Mouse (Mus musculus) c-Kit-negative CD71-positive TER-119-positive erythroid progenitor cells, embryonic 14.5 days (primary cell): ENCODE data around the gene Plppr3.

Source experiments
- DNase-seq: peaks from one replicate; pipeline ENCODE4 v3.0.0-alpha.2; 2013; ENCODE audit warnings: low read depth, low spot score

The Plppr3 gene

DNA sequence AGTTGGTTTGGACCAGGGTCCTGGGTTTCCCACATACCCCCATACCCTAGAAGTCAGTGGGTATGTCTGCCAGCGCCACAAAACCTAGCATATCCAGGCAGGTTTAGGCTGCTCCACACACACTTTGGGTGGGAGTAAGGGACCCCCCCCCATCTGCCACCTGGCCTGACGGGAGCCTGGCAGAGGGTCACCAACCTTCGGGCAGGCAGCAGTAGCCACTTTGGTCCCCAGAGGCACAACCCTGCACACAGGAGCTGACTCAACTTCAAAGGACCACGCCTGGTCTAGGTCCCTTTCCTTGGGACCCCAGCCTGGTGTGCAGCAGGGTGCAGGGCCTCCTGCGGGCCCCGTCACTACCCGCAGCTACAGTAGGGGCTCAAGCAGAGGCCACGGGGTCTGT, 54.2 kb downstream of the Plppr3 start:
- no peak for DNase-seq

DNA sequence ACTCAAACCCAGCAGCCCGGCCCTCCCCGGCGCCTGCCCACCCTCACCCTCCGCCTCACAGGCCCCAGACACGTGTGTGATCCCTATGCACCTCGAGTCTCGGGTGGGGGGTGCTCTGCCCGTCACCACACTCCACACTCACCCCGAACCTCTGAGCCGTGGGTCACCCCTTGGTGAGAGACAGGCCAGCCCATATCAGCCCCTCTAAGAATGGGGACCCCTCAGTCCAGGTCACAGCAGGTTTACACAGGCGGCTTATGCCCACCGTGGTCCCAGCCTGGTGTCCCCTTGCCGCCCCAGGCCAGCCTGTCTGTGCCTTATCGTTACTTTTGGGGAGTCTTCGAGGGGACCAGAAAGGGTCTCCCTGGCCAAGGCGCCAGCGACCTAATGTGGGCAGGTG, 54.8 kb downstream of the Plppr3 start:
- DNase-seq, result no peak

DNA sequence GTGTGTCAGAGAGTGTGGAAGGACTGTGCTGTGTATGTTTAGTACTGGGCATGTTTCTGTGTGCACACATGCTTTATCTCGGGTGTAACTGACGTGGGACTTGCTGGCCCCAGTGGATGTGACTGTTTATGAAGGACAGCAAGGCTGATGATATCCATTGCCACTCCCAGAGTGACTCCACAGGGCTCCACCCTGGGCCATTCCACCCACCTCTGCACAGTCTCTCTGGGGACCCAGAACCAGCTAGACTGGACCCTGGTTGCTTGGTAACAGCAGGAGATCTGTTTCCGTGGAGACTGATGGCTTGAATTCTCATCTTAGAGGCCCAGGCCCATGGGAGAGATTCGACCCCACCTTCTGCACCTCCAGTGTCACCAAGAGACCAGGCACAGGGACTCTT, 56.2 kb downstream of the Plppr3 start:
- no peak for DNase-seq

DNA sequence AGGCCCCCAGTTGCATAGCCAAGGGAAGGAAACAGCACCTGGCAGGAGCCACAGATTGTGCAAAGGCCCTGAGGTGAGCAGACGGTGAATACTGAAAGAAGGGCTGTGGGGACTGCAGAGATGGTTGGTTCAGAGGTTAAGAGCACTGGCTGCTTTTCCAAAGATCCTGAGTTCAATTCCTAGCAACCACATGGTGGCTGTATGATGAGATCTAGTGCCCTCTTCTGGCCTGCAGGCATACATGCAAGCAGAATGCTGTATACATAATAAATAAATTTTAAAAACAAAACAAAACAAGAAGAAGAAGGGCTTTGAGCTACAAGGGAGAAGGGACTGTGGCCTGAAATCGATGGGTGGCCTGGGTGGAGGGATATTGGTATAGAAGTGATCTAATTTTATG, 57.3 kb downstream of the Plppr3 start:
- no peak for DNase-seq

DNA sequence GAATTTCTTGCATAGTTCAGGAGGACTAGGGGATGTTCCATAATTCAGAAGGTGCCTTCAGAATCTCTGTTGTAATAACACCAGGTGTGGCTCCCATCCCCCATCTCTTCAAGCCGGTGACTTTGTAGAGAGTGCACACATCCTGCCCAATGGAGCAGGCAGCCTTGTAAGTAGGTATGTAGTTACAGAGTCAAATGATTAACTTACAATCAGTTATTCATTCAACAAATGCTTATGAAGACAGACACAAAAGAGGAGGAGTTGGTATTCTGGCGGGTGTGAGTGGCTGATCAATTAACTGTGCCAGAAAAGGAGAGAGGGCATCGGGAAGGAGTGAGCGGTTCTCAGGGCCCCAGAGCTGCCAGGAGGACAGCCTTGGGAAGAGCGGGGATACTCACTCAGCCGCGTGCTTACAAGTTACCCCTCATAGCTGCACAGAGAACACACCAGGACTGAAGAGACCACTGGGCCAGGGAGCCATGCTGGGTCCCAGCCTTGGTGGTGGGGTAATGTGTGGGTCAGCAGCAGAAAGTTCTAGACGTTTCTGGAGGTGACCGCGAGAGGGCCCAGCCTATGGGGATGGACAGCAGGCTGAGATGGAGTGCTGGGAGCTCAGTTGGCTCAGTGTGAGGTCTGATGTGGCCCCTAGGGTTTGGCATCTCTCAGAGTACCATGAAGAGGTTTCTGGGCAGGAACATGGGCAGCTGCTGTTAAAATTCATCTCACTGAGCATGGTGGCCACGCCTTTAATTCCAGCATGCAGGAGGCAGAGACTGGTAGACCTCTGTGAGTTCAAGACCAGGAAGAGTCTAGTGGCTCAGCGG, 58.6 kb downstream of the Plppr3 start:
- DNase-seq, result no peak

DNA sequence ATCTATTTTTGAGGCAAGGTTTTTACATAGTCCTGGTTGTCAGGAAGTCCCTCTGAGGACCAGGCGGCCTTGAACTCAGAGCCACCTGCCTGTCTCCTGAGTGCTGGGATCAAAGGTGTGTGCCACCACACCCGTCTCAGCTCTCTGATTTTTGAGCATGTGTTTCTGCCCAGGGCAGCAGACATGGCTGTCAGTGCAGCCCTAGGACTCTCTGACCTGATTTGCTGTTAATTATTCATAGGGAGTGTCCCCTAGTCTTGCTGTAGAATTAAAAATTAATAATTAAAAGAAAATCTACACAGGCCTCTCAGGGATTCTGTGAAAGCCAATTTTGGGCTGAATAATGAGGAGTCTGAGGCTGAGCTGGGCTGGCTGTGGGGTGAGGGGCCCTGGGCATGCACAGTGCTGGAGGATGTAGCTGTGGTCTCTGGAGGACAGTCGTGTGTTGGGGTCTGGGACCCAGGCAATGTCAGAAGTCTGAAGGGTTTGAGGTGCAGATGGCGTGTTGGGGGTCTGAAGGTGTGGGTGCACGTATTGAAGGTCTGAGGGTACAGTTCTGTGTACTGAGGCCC, 60.1 kb downstream of the Plppr3 start:
- no peak for DNase-seq

DNA sequence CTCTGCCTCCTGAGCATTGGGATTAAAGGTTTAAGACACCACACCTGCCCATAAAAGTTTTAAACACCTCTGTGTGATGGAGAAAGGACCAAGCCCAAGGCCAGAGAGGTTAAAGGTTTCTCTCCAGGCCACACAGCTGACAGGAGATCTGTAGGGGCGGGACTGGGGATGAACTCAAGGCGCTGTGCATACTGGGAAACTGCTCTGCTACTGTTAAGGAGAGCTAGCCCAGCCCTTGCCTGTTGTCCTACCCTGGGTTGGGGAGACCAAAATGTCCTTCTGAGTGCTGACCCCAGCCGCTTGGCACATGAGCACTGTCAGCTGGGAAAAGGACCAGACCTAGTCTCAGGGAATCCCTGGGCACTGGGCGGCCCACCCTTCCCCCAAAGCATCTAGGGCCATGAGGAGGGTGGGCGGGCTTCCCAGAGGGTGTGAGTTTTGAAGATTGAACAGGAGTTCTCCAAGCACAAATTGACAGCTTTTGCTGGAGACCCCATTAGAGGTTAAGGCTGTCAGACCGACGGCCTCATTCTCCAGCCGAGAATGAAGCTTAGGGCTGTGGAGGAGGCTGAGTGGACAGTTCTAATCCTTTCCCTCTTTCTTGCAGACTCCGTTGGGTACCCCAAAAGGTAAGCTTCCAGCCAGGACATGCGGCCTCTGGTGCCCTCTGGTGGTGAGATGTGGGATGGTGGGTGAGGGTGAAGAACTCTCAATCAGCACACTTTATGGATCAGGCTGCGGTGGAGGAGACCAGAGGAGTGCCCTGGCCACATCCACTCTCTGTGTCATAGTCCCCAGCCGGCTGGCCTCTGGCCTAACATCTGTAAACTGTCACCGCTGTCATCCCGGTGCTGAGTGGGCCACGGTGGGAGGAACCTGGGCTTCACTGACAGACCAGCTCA, 62.4 kb downstream of the Plppr3 start:
- peak; percentile 46 for DNase-seq
